ENCODE assay signal across 27 mouse cellular contexts in the genomic region with DNA sequence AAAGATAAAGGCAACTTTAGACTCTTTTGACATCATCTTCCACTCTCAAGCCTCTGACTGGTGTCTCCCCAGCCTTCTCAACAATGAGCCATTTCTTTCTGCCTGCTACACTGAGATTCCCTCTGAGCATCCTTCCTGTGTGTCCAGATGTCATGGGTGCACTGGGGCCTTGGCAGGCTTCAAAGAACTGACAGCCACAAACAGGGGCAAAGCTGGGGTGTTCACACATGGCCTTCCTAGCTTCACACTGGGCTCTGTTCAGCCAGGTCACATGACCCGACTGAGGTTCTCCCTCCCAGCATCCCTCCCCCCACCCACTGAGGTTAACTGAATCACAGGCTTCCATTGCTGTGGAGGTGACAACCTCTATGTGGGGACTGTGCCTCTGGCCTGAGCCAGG. TPM values are rescaled to one million over a fixed set of nuclear protein-coding genes. Genes with fewer than 3 reads are reported as not detected.
"Had no signal": no experiment of that assay in that cellular context is flagged by ENCODE, and none has a peak within 500 bp of the region (broad histone marks: within the 10 kb centered on the region; RNA-seq: fewer than 3 reads in every experiment).

No protein-coding gene starts in this region.

- DNase-seq: kidney, adult 18-20 months; kidney, adult 9 months; kidney, postnatal 14 days; kidney, postnatal 4 days; liver, postnatal 0 days; lung, embryonic 14.5 days; retina, postnatal 1 day; right cerebral cortex, postnatal 25 days; spleen, adult 18-20 months had no signal

- H3K27me3 ChIP-seq: limb, embryonic 12.5 days; limb, embryonic 15.5 days; midbrain, embryonic 12.5 days; midbrain, embryonic 15.5 days; neural tube, embryonic 13.5 days; stomach, embryonic 15.5 days had no signal

- H3K9me3 ChIP-seq: limb, embryonic 12.5 days; limb, embryonic 15.5 days; midbrain, embryonic 12.5 days; midbrain, embryonic 15.5 days; neural tube, embryonic 13.5 days; stomach, embryonic 15.5 days had no signal

- H3K9ac ChIP-seq: limb, embryonic 12.5 days; limb, embryonic 15.5 days; liver, embryonic 14.5 days; liver, postnatal 0 days; lung, embryonic 14.5 days; midbrain, embryonic 12.5 days; midbrain, embryonic 15.5 days; neural tube, embryonic 13.5 days; stomach, embryonic 15.5 days had no signal

- H3K36me3 ChIP-seq: limb, embryonic 12.5 days; limb, embryonic 15.5 days; midbrain, embryonic 12.5 days; midbrain, embryonic 15.5 days; neural tube, embryonic 13.5 days; stomach, embryonic 15.5 days had no signal

- H3K27ac ChIP-seq: limb, embryonic 12.5 days; limb, embryonic 15.5 days; liver, embryonic 14.5 days; macrophage; midbrain, embryonic 12.5 days; midbrain, embryonic 15.5 days; neural tube, embryonic 13.5 days; stomach, embryonic 15.5 days had no signal

- H3K4me3 ChIP-seq: limb, embryonic 12.5 days; limb, embryonic 15.5 days; midbrain, embryonic 12.5 days; midbrain, embryonic 15.5 days; neural tube, embryonic 13.5 days; stomach, embryonic 15.5 days had no signal

- ATAC-seq: liver, postnatal 0 days; lung, postnatal 0 days; midbrain, embryonic 15.5 days had no signal

- H3K4me2 ChIP-seq: limb, embryonic 12.5 days; limb, embryonic 15.5 days; liver, embryonic 11.5 days; lung, embryonic 14.5 days; midbrain, embryonic 12.5 days; midbrain, embryonic 15.5 days; neural tube, embryonic 13.5 days; stomach, embryonic 15.5 days had no signal

RNA-seq across cellular contexts. Expression of gene Arrdc5, which starts 3.9 kb away (rescaled TPM):
- total RNA-seq: layer of hippocampus, adult 18-20 months; layer of hippocampus, postnatal 25 days; left cerebral cortex, adult 18-20 months; left cerebral cortex, postnatal 25 days; megakaryocyte, adult 5-6 weeks; neutrophil, adult 5-6 weeks had no signal
- polyA plus RNA-seq: kidney, embryonic 16.5 days; limb, embryonic 12.5 days; limb, embryonic 15.5 days; liver, embryonic 11.5 days; liver, embryonic 14.5 days; liver, postnatal 0 days; lung, embryonic 14.5 days; lung, postnatal 0 days; macrophage; midbrain, embryonic 12.5 days; midbrain, embryonic 15.5 days; neural tube, embryonic 13.5 days; stomach, embryonic 15.5 days; urinary bladder, adult 2 months had no signal
